Mouse (Mus musculus): ENCODE results near the gene Gjb1. TPM values are rescaled to one million over a fixed set of nuclear protein-coding genes. Genes with fewer than 3 reads are reported as not detected.

Gjb1 gene
- total RNA-seq, 2 experiments from 2014 or later: 0.34 to 0.83 TPM

- no peak for DNase-seq (ENCODE audit: low spot score)
These were observed 20.3 kb downstream of the Gjb1 start for GRCm38 (mm10) chrX:101396459-101396858.

- peak; percentile 39 for DNase-seq (ENCODE audit: low spot score)
These were observed 43.0 kb downstream of the Gjb1 start for GRCm38 (mm10) chrX:101418946-101419724.

- peak; percentile 76 for DNase-seq (ENCODE audit: low spot score)
These were observed 43.8 kb downstream of the Gjb1 start for GRCm38 (mm10) chrX:101419725-101420699.

- no peak for DNase-seq (ENCODE audit: low spot score)
These were observed 44.5 kb downstream of the Gjb1 start, which contains the start of gene Zmym3 for GRCm38 (mm10) chrX:101420700-101421095. Zmym3 (minus strand) TSS chrX:101420849.

- DNase-seq (ENCODE audit: low spot score): no peak
These were observed 47.3 kb downstream of the Gjb1 start for GRCm38 (mm10) chrX:101423462-101423861.

GRCm38 (mm10) chrX:101427774-101428173 is 51.6 kb downstream of the Gjb1 start:
- DNase-seq (ENCODE audit: low spot score): peak; percentile 28

GRCm38 (mm10) chrX:101428785-101429141 is 52.6 kb downstream of the Gjb1 start:
- DNase-seq (ENCODE audit: low spot score): no peak

- DNase-seq (ENCODE audit: low spot score): peak; percentile 82
These were observed 53.2 kb downstream of the Gjb1 start, which contains the start of gene Nono for GRCm38 (mm10) chrX:101429142-101429949. Nono (plus strand) TSS chrX:101429318.

GRCm38 (mm10) chrX:101429976-101430375 is 53.8 kb downstream of the Gjb1 start:
- DNase-seq (ENCODE audit: low spot score): no peak

Other genes with a start within 250 kb of the Gjb1 start
- gene Snx12, start 153.8 kb upstream of the Gjb1 start, total RNA-seq (2021): 10 to 100 TPM; 27.9 to 31.1 TPM
- 100 to 1,000 TPM; 124 to 135 TPM for gene Foxo4, start 121.8 kb upstream of the Gjb1 start, total RNA-seq (2021)
- not detected for gene Gm614, start 112.4 kb upstream of the Gjb1 start, total RNA-seq (2021)
- gene Il2rg, start 108.1 kb upstream of the Gjb1 start, total RNA-seq (2021): 1 to 10 TPM; 1.1 to 1.6 TPM
- not detected for gene Gm20489, start 107.4 kb upstream of the Gjb1 start, total RNA-seq (2021)
- 10 to 100 TPM; 15.8 to 16.1 TPM for gene Med12, start 102.3 kb upstream of the Gjb1 start, total RNA-seq (2021)
- gene Nlgn3, start 77.2 kb upstream of the Gjb1 start, total RNA-seq (2021): under 1 TPM; 0.07 to 0.14 TPM
- gene Zmym3, start 44.5 kb downstream of the Gjb1 start, total RNA-seq (2021): 10 to 100 TPM in 1 of 2 experiments, 1 to 10 TPM in 1; 8.9 to 11.8 TPM
- 10 to 100 TPM; 36.1 to 52.8 TPM for gene Nono, start 52.9 kb downstream of the Gjb1 start, total RNA-seq (2021)
- 100 to 1,000 TPM; 154 to 155 TPM for gene Itgb1bp2, start 72.7 kb downstream of the Gjb1 start, total RNA-seq (2021)
- gene Taf1, start 156.4 kb downstream of the Gjb1 start, total RNA-seq (2021): 1 to 10 TPM; 8.4 to 9.2 TPM